Mouse (Mus musculus) Muller cell, postnatal 12 days (primary cell): ENCODE results near the gene Resp18.

ENCODE experiments used
- DNase-seq: peaks from one replicate; pipeline ENCODE4 v3.0.0-alpha.2; 2015; ENCODE audit errors: inconsistent ontology term

Resp18 gene

DNA sequence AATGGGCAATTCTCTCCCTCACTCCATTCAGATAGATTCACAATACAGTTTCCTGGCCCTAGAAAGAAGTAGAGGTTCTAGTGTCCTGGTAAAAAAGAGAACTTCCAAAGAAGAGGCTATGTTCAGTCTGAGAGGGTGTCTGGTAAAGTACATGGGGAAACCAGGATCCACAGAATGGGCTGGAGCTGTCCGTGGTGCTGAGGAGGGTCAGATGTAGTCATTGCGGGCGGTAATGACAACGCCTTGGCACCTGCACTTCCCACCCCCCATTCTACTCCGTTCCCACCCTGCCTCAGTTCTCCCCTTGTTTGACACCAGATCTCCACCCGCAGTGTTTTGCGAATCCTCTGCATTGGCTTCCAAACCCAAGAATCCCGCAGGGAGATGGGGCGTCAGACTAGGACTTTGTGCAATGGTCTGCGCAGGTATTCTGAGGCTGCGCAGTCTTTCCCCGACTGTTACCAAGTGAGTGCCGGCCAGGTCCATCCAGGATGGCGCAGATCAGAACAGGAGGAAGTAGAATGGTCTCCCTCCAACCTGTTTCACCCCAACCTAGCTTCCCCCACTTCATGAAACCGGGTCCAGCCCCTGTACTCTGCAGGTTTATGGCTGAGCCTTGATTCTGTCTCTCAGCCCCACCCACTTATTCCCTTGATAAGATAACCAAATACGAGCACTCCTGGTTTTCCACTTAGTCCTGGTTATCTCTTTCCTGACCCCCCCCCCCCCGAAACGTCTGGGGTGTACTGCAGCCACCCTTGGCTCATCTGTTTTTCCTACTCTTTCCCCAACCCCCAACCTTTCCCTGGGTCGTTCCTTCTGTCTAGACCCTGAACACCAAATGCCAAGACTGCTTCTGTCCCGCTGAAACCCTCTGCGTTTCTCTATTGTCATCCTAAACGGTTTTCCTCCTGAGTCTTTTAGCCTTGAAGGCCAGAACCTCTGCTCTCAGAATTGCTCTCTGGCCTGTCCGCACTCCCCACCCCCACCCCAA is 723 bp downstream of the Resp18 start:
- DNase-seq: peak; percentile 47

DNA sequence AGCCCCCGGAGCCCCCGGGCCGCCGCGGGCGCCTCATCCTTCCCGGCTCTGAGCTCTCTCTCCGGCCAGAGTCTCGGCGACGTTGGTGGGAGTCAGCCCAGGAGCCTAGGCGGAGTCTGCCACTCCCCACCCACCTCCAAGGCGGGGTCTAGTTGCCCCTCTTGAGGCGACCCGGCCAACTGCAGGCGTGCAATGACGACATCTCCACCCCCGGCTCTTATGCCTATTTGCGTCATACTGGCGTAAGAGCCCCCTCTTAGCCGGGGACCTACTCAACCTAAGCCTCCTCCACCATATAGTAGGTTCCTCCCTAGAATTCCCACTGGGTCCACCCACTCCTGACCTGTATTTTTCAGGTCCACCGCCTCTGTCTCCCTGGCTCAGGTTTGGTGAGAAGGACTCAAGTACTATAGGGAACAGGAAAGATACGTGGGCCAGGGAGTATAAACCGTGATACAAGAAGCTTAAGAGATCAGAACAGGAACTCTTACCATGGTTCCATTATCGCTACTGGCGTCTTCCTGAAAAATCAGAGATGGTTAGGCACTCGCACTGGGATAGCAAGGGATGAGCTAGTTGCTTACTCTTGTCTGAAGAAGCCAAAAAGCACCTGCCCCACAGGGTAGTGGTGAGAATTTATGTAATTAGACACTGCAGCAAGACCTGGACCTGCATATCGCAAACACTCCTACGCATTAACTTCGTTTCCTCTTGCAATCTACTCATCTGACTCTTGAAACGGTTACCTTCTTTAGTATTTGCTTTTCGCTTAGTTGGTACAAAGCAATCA is 13.9 kb downstream of the Resp18 start, which contains the start of gene Ptprn:
Gene Ptprn (minus strand): TSS at position 412 of the 790 bp plus-strand sequence.
- no peak for DNase-seq

DNA sequence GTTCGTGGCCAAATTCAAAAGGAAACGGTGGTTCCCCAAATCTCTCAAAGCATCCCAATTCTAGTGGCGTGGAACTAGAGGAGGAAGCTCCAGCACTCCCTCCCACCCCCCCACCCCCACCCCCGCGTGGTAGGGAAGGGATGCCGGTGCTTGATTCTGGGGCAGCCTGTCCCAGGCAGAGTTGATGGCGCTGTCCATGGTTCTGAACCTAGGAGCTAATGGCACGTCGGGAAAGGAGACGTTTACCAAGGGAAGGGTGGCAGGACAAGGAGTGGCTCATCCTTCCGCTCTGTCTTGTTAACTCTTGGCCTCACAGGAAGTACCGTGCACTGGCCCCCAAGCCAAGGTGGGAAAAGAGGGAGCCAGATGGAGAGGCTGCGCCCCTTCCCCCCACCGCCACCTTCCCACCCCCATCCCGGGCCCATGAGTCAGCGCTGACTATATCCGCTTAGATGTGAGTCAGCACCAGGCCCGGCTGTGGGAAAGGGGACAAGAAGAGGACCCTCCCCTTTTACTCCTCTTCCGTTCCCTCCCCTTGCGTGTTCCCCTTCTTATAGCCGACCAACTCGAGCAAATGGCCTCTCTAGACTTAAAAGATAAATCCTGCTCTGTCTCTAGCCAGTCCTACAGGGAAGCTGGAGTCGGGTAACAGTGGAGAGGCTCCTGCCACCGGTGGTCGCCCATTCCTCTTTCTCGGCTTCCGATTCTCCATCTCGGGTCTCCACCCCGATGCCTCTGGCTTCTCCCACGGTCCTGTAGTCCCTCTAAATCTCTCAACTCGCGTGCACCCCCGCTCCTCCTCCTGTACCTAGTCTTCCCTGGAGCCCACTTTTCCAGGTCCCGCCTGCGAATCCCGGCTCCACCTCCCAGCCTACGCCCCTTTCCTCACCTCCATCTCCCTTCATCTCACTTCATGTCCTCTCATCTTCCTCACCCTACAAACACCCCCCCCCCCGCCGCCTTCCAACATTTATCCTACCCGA is 15.0 kb downstream of the Resp18 start:
- peak; percentile 78 for DNase-seq

DNA sequence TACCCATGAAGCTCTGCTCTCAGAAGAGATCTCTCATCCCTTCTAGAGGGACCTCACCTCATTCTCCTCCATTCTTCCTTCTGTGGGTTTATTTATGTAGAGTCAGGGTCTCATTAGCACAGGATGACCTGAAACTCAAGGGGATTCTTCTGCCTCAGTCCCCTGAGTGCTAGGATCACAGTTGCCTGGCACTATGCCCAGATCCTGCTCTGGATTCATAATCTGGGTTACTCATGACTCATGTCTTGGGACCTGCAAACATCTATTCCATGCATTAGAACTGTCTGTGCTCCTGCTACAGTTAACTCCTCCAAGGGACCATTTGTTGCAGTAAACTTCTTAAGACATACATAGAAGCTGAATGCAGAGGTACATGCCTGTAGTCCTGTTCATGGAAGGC is 16.9 kb downstream of the Resp18 start:
- no peak for DNase-seq

DNA sequence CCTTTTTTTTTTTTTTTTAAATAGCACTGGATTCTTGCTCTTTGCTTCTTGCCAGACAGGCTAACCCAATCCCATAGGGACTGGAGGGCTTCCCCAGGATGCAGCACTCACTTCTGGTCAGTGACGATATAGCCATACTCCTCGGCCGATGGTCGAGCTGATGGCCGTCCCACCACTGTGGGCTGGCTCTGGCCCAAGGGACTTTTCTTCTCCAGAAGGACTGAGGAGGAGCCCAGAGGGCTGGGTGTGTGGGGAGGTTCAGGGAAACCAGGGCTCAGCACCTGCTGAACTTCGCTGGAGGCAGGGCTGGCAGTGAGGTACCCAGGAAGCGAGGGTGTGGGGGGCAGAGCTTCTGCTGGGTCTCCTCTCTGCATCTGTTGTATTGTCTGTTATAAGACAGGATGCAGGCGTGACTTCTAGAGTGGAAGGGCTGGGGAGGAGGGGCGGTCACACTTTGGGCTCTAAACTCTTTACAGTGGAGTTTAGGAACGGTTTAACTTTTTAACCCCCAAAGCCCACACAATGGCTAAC is 22.6 kb downstream of the Resp18 start:
- DNase-seq: no peak

DNA sequence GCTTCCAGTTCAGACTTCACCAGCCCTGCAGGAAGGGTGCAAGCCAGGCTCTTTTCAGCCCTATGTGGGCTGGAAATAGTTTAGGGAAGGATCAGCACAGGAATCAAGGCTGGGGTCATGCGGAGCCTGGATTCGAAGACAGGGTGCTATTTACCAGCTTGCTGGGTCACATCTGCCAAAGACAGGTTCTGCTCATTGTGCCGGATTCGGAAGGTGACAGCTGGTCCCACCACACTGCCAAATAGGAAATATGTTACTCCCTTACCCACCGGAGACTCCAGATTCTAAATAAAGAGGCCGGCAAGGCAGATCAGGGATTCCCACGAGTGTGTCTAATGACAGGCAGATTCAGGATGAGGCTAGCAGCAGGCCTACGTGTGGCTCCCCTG is 23.6 kb downstream of the Resp18 start:
- no peak for DNase-seq

DNA sequence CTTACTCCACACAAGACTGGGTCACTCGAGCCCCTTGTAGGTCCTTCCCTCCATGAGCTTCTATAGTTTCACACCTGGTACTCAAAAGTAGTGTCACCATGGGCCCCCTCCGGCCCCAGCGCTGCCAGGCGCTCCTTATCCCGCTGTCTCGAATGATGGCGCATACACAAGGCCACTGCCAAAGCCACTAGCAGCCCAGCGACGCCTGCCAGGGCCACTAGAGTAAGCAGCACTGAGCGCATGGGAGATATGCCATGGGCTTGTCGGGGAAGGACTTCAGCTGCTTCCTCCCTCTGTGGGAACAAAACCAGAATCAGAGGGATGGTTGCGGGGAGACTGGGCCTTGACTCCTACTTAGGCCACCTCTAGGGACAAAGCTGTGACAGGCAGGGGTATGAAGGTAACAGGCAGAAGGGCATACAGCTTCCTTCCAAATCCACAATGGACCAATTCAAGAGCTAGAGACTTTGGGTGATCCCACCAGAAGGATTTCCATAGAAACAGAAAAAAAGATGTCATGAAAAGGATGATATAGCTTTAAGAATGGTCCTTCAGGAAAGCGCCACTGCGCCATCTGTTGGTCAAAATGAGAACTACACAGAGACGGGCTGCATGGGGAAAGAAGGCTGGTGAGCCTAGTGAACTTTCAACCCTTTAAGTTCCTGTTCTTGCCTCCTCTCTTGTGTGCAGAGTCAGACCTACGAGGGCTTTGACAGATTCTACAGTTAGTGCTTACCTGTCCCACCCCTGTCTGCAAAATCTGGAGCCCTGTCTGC is 24.2 kb downstream of the Resp18 start:
- DNase-seq: no peak

DNA sequence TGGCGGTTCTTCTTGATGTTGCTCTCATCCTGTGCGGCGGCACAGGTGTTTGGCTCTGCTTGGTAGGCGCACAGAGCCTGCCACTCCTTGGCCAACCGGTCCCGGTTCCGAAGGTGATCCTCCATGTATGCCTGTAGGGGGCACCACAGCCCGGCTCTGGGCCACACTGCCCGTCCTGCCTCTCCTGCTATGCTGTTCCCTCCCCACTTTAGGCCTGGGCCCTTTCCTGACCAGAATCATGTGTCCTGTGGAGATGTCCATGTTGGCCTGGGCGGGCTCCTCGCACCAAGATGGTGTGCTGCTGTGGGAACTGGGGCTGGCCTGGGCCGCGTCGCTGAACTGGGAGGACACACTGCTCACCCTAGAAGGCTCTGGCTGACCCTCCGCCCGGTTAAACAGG is 25.2 kb downstream of the Resp18 start:
- DNase-seq: no peak

DNA sequence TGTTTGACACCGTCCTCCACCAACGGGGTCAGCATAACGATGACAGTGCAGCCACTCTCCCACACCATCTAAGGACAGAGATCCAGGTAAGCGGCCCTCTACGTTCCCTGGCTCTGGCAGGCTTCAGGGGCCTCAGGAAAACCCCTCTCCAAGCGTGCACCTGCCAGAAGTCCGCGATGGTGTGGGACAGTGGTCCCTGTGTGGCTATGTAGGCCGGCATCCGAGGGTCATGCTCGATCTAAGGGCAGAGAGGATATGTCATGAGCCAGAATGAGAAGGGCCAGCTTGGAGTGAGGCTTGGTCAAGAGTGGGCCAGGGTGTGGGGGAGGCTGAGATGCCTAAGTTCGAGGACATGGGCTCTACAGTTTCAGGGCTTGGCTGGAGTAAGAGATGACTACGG is 25.9 kb downstream of the Resp18 start:
- no peak for DNase-seq

DNA sequence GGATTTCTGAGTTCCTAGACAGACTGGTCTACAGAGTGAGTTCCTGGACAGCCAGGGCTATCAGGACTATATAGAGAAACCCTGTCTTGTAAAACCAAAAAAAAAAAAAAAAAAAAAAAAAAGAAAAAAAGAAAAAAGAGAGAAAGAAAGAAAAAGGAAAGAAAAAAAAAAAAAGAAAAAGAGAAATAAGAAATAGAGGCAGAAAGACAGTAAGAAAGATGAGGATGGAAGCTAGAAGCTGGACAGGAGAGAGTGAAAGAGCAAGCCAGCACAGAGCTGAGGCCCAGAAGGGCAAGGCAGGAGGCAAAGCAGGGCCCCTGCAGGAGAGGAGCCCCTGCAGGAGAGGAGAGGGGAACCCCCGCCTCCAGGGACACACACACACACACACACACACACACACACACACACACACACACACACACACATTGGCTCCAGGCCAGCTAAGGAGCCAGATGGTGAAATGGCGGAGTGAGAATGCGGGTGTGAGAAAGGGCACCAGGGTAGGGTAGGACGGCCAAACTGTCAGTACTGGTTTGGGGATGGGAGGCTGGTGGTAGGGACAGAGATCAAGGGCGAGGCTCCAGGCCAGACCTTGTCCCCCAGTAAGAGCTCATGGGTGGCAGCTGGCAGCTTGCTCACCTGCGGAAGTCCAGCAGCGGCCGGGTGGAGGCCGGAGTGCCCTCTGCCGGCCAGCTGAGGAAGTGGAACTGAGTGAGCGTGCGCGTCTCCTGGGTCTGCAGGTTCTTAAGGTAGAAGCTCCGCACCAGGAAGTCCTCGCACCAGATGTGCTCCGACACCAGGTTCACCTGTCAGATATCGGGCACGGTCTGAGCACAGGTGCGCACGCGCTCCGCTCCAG is 26.9 kb downstream of the Resp18 start:
- DNase-seq: peak; percentile 72

DNA sequence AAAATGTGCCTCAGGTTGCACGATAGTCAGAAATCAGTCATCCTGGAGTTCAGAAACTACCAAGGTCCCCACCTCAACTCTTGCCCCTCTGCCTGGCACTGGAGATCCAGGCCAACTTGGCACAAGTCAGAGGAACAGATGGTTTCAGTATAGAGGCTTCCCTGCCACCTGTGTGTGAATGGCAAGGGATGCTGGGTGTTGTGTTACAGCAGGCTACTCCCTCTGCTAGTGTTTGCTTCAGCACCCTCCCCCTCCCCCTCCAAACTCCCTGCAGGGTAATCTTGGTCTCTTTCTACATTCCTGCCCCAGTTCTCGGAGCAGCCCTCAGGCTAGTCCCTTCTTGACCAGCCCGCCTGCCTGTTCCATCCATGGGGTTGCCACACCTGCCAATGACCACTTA is 27.7 kb downstream of the Resp18 start:
- DNase-seq: no peak

DNA sequence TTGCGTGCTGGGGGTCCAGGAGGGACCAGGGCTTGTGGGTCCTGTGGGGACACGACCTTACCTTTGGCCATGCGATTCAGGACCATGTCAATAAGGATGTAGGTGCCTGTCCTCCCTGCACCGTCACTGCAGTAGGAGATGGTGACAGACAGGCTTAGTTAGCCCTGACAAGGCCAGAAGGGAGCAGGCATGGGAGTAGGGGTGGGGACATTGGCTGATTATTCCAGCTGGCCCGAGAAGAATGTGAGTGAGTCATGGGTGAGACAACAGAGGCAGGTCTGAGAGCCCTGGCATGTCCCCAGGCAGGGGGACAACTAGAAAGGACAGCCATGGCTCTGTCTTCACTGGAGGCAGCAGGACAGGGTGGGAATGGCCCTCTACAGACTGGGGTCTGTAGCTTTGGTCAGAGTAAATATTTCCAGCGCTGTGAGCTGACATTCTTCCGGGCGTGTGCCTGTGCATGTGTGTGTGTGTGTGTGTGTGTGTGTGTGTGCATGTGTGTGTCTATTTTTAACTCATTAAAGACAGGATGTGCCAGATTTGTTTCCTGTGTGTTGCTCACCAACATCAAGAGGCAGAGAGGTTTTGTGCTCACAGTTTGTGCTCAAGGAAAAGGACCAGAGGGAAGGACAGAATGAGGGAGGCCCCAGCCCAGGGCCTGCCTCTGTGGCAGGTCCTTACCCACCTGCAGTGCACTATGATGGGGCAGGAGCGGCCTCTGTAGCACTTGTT is 30.0 kb downstream of the Resp18 start:
- DNase-seq: peak; percentile 97

DNA sequence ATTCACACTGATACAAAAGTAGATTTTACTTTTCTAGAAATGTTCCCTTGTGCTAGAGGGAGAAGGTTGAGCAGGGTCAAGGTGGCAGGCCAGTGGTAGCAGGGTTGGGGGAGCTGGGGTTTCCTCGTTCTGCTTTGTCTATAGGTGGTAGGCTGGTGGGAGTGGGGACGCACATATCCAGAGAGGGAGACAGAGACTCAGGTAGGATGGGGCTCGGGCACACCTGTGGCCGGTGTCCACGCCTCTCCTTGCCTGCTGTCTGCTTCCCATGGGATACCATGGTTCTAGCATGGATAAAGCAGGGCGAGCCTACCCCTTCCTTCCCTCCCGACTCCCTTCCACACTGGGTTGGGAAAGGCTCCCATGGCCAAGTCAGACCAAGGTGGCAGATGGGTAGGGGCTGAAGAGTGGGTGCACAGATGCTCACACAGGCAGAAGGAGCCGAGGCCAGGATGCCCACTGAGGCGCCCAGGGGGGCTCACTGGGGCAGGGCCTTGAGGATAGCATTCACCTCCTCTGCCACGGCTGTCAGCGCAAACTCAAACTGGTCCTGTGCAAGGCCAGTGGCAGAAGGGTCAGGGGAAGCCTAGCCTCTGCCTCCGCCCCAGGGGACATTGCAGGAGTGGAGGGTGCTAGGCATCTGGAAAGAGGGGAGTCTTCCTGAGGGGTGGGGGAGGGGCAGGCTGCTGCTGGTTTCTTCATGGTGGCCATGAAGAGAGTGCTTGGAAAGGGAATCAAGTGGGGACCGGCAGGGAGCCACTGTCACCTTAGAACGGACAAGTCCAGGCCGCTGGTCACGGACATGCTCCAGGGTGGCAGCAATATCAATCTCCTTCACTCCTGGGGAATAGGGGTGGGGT is 30.9 kb downstream of the Resp18 start:
- no peak for DNase-seq

DNA sequence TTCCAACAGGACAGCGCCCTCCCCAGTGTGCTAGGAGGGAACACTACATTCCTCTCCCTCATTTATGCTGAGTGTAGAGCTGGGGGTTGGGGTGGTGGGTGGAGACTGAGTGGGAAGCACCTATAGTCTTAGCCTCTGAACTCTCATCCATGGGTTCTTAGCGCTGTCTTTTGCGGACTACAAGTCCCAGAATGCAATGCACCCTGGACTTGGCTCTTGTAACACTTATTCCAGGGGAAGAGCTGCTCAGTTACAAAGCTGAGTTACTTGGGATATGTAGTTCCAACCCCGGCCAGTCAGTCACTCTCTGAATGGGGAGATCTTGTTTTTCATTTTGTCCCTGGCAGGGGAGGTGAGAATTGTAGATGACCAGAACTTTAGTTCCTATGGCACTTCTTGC is 33.4 kb downstream of the Resp18 start:
- DNase-seq: peak; percentile 43

DNA sequence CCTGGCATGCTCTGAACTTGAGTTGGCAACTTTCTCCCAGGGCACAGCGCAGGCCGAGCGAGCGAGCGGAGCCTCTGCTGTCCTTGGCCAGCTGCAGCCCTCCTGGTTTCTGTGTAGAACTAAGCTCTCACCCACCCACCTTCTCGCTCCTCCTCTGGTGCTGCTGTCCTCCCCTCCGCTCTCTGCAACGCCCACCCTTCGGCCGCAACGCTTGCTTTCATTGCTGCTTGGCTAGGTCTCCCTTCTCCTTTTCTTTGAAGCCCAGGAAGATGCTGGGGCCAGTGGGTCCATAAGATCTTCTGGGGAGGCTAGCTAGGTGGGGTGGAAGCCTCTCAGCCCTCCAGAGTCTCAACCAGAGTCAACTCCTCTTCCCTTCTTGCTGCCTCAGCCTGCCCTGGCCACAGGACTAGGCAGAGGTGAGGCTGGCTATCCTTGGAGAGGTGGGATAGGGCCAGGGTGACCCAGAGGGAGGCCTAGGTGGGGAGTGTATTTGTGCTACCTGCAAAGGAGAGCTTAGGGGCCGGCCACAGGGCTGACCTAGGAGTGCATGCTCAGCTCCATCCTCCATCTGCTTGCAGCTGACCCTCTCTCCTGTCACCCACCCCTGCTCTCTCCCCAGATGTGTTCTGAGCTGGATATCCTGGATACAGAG is 33.9 kb downstream of the Resp18 start:
- DNase-seq: no peak

DNA sequence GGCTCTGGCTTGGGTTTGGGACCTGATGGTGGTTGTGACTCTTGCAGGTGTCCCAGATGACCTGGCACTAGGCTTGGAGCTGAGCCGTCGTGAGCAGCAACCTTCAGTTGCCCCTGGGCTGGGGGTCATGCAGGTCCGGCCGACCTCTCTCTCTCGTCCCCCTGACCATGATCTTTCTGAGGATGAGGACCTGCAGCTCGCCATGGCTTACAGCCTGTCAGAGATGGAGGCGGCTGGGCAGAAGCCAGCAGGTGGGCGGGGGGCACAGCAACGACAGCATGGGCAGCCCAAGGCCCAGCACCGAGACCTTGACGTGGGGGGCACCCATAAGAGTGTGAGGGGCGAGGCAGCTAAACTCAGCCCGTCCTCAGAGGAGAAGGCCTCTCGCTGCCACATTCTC is 34.8 kb downstream of the Resp18 start:
- DNase-seq: no peak

DNA sequence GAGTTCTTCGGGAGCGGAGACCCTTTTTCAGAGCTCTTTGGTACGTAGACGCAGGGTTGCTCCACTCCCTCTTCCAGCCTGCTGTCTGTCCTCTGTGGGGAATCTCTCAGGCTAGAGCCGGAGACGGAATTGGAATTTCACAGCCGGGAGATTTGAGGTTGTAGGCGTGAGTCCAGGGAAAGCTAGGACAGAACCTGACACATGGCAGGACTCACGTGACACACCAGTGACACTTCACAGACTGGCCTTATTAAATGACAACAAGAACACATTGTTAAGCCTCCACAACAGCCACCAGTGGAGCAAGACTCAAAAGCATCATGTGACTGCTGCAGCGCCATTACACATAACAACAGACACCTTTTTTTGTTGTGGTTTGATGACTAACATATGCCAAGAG is 38.6 kb downstream of the Resp18 start:
- DNase-seq: no peak
